Mouse (Mus musculus) G1E (cell line): ENCODE data around the gene Mdh1.

ENCODE experiments used
- CTCF ChIP-seq: IDR thresholded peaks from 2 replicates; pipeline ENCODE4 v1.5.1; 2012; ENCODE audit warnings: low read depth, low read length, inconsistent platforms, mixed read lengths
- GATA1 ChIP-seq: IDR thresholded peaks from 2 replicates; pipeline ENCODE4 v1.6.1; 2012; ENCODE audit warnings: borderline replicate concordance, low read length, inconsistent platforms, mixed read lengths
- GATA2 ChIP-seq: IDR thresholded peaks from 2 replicates; pipeline ENCODE4 v1.6.1; 2012; ENCODE audit warnings: low read depth, low read length, inconsistent platforms, borderline replicate concordance
- POLR2AphosphoS5 ChIP-seq: IDR thresholded peaks from 2 replicates; pipeline ENCODE4 v1.6.1; 2012; ENCODE audit warnings: low read depth, low read length, inconsistent platforms; ENCODE audit not compliant: insufficient replicate concordance
- TAL1 ChIP-seq: conservative IDR thresholded peaks from 2 replicates; pipeline ENCODE4 v1.6.1; 2012; ENCODE audit warnings: low read depth, low read length, inconsistent platforms, mixed read lengths

GRCm38 (mm10) chr11:21567733-21568132 lies 4.4 kb downstream of the Mdh1 start:
- TF ChIP-seq CTCF (no peak), POLR2AphosphoS5 (no peak), TAL1 (no peak), GATA2 (no peak), GATA1 (no peak)
